Mouse (Mus musculus): Measurements from ENCODE around the gene Wnt5b.

DNA sequence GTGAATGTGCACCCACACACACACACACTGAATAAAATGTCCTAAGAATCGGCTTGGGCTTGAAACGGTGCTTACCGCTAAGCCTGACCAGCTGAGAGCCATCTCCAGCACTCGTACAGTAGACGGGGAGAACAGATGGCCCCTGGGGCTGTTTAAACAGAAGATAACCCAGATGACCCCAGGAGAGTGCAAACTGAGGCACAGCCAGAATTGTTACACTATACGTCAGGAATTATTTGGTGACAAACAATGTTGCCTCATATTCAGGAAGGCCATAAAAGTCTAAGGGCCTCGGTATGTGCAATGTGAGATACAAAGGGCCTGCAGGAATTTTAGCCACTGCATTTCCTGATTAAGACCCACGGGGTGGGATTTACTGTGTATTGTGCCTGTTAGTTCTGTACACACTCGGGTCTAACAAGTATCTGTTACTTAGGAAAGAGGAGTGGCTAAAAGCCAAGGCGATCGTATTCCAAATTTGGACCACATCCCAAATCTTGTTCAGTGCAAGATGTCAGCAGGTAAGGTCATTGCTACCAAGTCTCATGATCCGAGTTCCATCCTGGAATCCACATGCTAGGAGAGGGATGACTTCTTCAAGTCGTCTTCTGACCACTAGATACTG lies 66.3 kb downstream of the Wnt5b start:
- TF ChIP-seq TAL1 (IDR thresholded peaks at IDR 0.05; ENCODE audit: low read length) = no peak
- no peak for TF ChIP-seq GATA1 (IDR thresholded peaks at IDR 0.05; ENCODE audit: low read length)
